Mouse (Mus musculus) midbrain, embryonic 13.5 days (tissue): Measurements from ENCODE around the gene Mpdu1. TPM values are rescaled to one million over a fixed set of nuclear protein-coding genes. Genes with fewer than 3 reads are reported as not detected.

Experiments
- ATAC-seq: fragments of 200-750 bp; cut with Nextera tagmentation; 2 replicates; pipeline ENCODE4 v1.8.0; 2017; ENCODE audit warnings: mild to moderate bottlenecking, moderate TSS enrichment, moderate library complexity
- H3K27ac ChIP-seq: fragments of 300-500 bp; sonication (generic); 2 replicates; pipeline ENCODE4 v1.5.1; 2015; ENCODE audit warnings: inconsistent platforms, mild to moderate bottlenecking, moderate library complexity
- H3K27me3 ChIP-seq: fragments of 300-500 bp; sonication (generic); 2 replicates; pipeline ENCODE4 v1.6.1; 2015; ENCODE audit warnings: mild to moderate bottlenecking, inconsistent platforms
- H3K36me3 ChIP-seq: fragments of 300-500 bp; sonication (generic); 2 replicates; pipeline ENCODE4 v1.6.1; 2015; ENCODE audit warnings: mild to moderate bottlenecking, inconsistent platforms
- H3K4me1 ChIP-seq: fragments of 300-500 bp; sonication (generic); replicated peaks from 2 replicates; pipeline ENCODE4 v1.6.1; 2015; ENCODE audit warnings: inconsistent platforms
- H3K4me2 ChIP-seq: fragments of 300-500 bp; sonication (generic); replicated peaks from 2 replicates; pipeline ENCODE4 v1.6.1; 2015; ENCODE audit warnings: moderate library complexity, mild to moderate bottlenecking, inconsistent platforms
- H3K4me3 ChIP-seq: fragments of 300-500 bp; sonication (generic); replicated peaks from 2 replicates; pipeline ENCODE4 v1.5.1; 2015; ENCODE audit warnings: mild to moderate bottlenecking, inconsistent platforms
- H3K9ac ChIP-seq: fragments of 300-500 bp; sonication (generic); replicated peaks from 2 replicates; pipeline ENCODE4 v1.6.1; 2015; ENCODE audit warnings: mild to moderate bottlenecking, inconsistent platforms
- H3K9me3 ChIP-seq: fragments of 300-500 bp; sonication (generic); 2 replicates; pipeline ENCODE4 v1.6.1; 2016; ENCODE audit warnings: mild to moderate bottlenecking, inconsistent platforms
- WGBS: fragments of 180-500 bp; shearing (Covaris S2); methylation state at CpG from one replicate; pipeline ENCODE4 v1.1.7; 2015; 5-methylcytosine and 5-hydroxymethylcytosine counted together
- polyA plus RNA-seq: library from polyadenylated mRNA; unstranded; fragments of >200 nt; fragmentation: Nextera tagmentation; extraction: Ambion mirVana; gene quantifications from 2 replicates; pipeline ENCODE4 v1.2.1, GENCODE M21; 2015

Gene Mpdu1
- polyA plus RNA-seq, 1 experiment from 2014 or later, result 103 TPM

- Histone ChIP-seq H3K9ac (peak overlapping the region; percentile 28; the same call in 1 of the 2 replicates), H3K27me3 (peaks cover 13% of the 10 kb centered on the region; the same call in 1 of the 2 replicates), H3K4me3 (no peak overlapping the region), H3K9me3 (no peaks in the 10 kb centered on the region), H3K36me3 (no peaks in the 10 kb centered on the region), H3K27ac (no peak overlapping the region), H3K4me2 (no peak overlapping the region), H3K4me1 (peaks cover 18% of the 10 kb centered on the region)
- WGBS, result 14% methylated on average over 4 of the region's 4 CpGs
- ATAC-seq, result no peak
Observed at GRCm38 (mm10) chr11:69686377-69686776, 23.9 kb upstream of the Mpdu1 start.

- H3K27me3 ChIP-seq, result peaks cover 13% of the 10 kb centered on the region; the same call in 1 of the 2 replicates
- no peaks in the 10 kb centered on the region for H3K9me3 ChIP-seq
- no peak for ATAC-seq
- peak within 1 kb of the TSS; percentile 28; the same call in 1 of the 2 replicates for H3K9ac ChIP-seq
- H3K4me2 ChIP-seq, result no peak within 1 kb of the TSS
- peaks cover 24% of the 10 kb centered on the region for H3K4me1 ChIP-seq
- H3K27ac ChIP-seq, result no peak within 1 kb of the TSS
- no peaks in the 10 kb centered on the region for H3K36me3 ChIP-seq
- H3K4me3 ChIP-seq, result no peak within 1 kb of the TSS
- 55% methylated on average over 10 of the region's 10 CpGs for WGBS
Observed at GRCm38 (mm10) chr11:69685526-69686148, 23.2 kb upstream of the Mpdu1 start, which contains the start of gene Tnfsf13. Tnfsf13 (minus strand) TSS chr11:69685784.

- no peak for ATAC-seq
- Histone ChIP-seq H3K27me3 (peaks cover 13% of the 10 kb centered on the region; the same call in 1 of the 2 replicates), H3K36me3 (peaks cover 5% of the 10 kb centered on the region), H3K9ac (no peak overlapping the region; the same call in 1 of the 2 replicates), H3K27ac (no peak overlapping the region), H3K4me1 (peaks cover 31% of the 10 kb centered on the region), H3K4me2 (no peak overlapping the region), H3K9me3 (no peaks in the 10 kb centered on the region), H3K4me3 (no peak overlapping the region)
- 80% methylated on average over 6 of the region's 6 CpGs for WGBS
Observed at GRCm38 (mm10) chr11:69684936-69685335, 22.5 kb upstream of the Mpdu1 start.

- ATAC-seq, result no peak
- H3K4me2 ChIP-seq, result no peak overlapping the region
- peaks cover 9% of the 10 kb centered on the region for H3K36me3 ChIP-seq
- no peak overlapping the region for H3K4me3 ChIP-seq
- H3K9me3 ChIP-seq, result no peaks in the 10 kb centered on the region
- H3K27ac ChIP-seq, result no peak overlapping the region
- 79% methylated on average over 12 of the region's 12 CpGs for WGBS
- H3K9ac ChIP-seq, result no peak overlapping the region
- peaks cover 38% of the 10 kb centered on the region for H3K4me1 ChIP-seq
- peaks cover 13% of the 10 kb centered on the region; the same call in 1 of the 2 replicates for H3K27me3 ChIP-seq
Observed at GRCm38 (mm10) chr11:69684128-69684745, 21.8 kb upstream of the Mpdu1 start.

GRCm38 (mm10) chr11:69683576-69683975 lies 21.1 kb upstream of the Mpdu1 start:
- H3K4me1 ChIP-seq, result peaks cover 44% of the 10 kb centered on the region
- H3K4me2 ChIP-seq, result no peak overlapping the region; the same call in 1 of the 2 replicates
- H3K36me3 ChIP-seq, result peaks cover 11% of the 10 kb centered on the region
- peak overlapping the region; percentile 64 for H3K9ac ChIP-seq
- H3K27ac ChIP-seq, result peak overlapping the region; percentile 92; the same call in 1 of the 2 replicates
- no peaks in the 10 kb centered on the region for H3K9me3 ChIP-seq
- H3K4me3 ChIP-seq, result no peak overlapping the region
- WGBS, result 85% methylated on average over 7 of the region's 7 CpGs
- H3K27me3 ChIP-seq, result peaks cover 13% of the 10 kb centered on the region; the same call in 1 of the 2 replicates
- ATAC-seq, result no peak

- peaks cover 46% of the 10 kb centered on the region for H3K4me1 ChIP-seq
- H3K4me3 ChIP-seq, result peak overlapping the region; percentile 15
- ATAC-seq, result peak; percentile 46
Observed at GRCm38 (mm10) chr11:69682840-69683533, 20.5 kb upstream of the Mpdu1 start.

GRCm38 (mm10) chr11:69682209-69682839 lies 19.9 kb upstream of the Mpdu1 start:
- H3K27ac ChIP-seq, result peak overlapping the region; percentile 92
- H3K9ac ChIP-seq, result peak overlapping the region; percentile 86
- ATAC-seq, result peak; percentile 31
- H3K36me3 ChIP-seq, result peaks cover 24% of the 10 kb centered on the region
- H3K4me3 ChIP-seq, result peak overlapping the region; percentile 78
- H3K27me3 ChIP-seq, result peaks cover 13% of the 10 kb centered on the region; the same call in 1 of the 2 replicates
- WGBS, result 26% methylated on average over 24 of the region's 24 CpGs
- no peaks in the 10 kb centered on the region for H3K9me3 ChIP-seq
- H3K4me2 ChIP-seq, result peak overlapping the region; percentile 98
- H3K4me1 ChIP-seq, result peaks cover 46% of the 10 kb centered on the region

More at GRCm38 (mm10) chr11:69682840-69683533, 20.5 kb upstream of the Mpdu1 start:
- Histone ChIP-seq H3K27ac (peak overlapping the region; percentile 92), H3K9me3 (no peaks in the 10 kb centered on the region), H3K27me3 (peaks cover 13% of the 10 kb centered on the region; the same call in 1 of the 2 replicates), H3K36me3 (peaks cover 17% of the 10 kb centered on the region), H3K4me2 (peak overlapping the region; percentile 98), H3K9ac (peak overlapping the region; percentile 64)
- WGBS, result 23% methylated on average over 12 of the region's 12 CpGs

GRCm38 (mm10) chr11:69681314-69682208 lies 19.1 kb upstream of the Mpdu1 start, which contains the start of gene Senp3:
Senp3 (minus strand) TSS chr11:69682084.
- H3K4me3 ChIP-seq, result peak within 1 kb of the TSS; percentile 78
- peaks cover 44% of the 10 kb centered on the region for H3K4me1 ChIP-seq
- ATAC-seq, result peak; percentile 98
- H3K9me3 ChIP-seq, result no peaks in the 10 kb centered on the region
- peaks cover 6% of the 10 kb centered on the region; the same call in 1 of the 2 replicates for H3K27me3 ChIP-seq
- WGBS, result under 1% methylated on average over 79 of the region's 80 CpGs
- peak within 1 kb of the TSS; percentile 86 for H3K9ac ChIP-seq
- H3K36me3 ChIP-seq, result peaks cover 32% of the 10 kb centered on the region
- H3K27ac ChIP-seq, result peak within 1 kb of the TSS; percentile 92
- H3K4me2 ChIP-seq, result peak within 1 kb of the TSS; percentile 98

- WGBS, result 94% methylated on average over 30 of the region's 30 CpGs
- H3K9ac ChIP-seq, result peak overlapping the region; percentile 86; the same call in 1 of the 2 replicates
- H3K4me1 ChIP-seq, result peaks cover 41% of the 10 kb centered on the region
Observed at GRCm38 (mm10) chr11:69680136-69680855, 17.9 kb upstream of the Mpdu1 start.

GRCm38 (mm10) chr11:69679144-69679543 lies 16.7 kb upstream of the Mpdu1 start:
- H3K27me3 ChIP-seq, result no peaks in the 10 kb centered on the region
- H3K4me3 ChIP-seq, result no peak overlapping the region
- no peaks in the 10 kb centered on the region for H3K9me3 ChIP-seq
- ATAC-seq, result no peak
- no peak overlapping the region for H3K4me2 ChIP-seq
- H3K4me1 ChIP-seq, result peaks cover 41% of the 10 kb centered on the region
- no peak overlapping the region for H3K9ac ChIP-seq
- H3K27ac ChIP-seq, result no peak overlapping the region
- H3K36me3 ChIP-seq, result peaks cover 56% of the 10 kb centered on the region
- 100% methylated on average over 2 of the region's 2 CpGs for WGBS

More at GRCm38 (mm10) chr11:69680136-69680855, 17.9 kb upstream of the Mpdu1 start:
- Histone ChIP-seq H3K27ac (no peak overlapping the region), H3K36me3 (peaks cover 44% of the 10 kb centered on the region), H3K4me2 (peak overlapping the region; percentile 98), H3K27me3 (peaks cover 5% of the 10 kb centered on the region; the same call in 1 of the 2 replicates), H3K9me3 (no peaks in the 10 kb centered on the region), H3K4me3 (peak overlapping the region; percentile 78)
- ATAC-seq, result no peak
